Mouse (Mus musculus): ENCODE measurements around the gene Fto. TPM values are rescaled to one million over a fixed set of nuclear protein-coding genes. Genes with fewer than 3 reads are reported as not detected.
A peak's percentile ranks its signal among the peaks of the same experiment; 100 is the strongest.

Fto gene
- polyA plus RNA-seq, 1 experiment: 43.9 TPM

DNA sequence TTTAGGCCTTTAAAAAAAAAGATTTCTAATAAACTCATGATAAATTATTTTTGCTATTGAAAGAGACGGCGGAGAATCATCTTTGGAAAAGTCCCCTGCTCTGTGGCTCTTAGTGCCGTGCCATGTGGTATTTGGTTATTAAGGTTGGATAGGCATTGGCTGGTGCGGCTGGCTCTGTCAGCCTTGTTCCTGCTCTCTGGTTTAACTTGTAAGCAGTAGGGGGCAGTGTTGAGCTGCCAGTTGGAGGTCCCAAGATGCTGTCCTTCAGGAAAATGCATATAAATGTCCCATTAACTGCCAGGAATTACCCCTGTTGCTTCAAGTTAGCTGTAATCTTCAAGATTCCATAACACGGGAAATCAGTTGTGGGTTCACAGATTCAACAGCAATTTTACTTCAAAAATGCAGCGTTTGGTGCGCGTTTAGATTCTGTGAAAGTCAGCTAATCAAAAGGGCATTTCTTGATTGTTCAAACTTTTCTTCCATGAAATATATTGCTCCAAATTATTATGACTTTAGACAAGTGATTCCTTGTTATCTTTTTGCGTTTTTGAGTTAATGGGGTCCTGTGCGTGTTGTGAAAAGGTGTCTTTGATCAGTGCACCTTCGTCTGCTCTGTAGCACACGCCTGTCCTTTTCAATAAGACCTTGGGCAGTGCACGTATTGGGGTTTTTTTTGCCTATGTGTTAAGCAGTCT lies 174.9 kb downstream of the Fto start:
- WGBS: 66% methylated on average over 13 of the region's 13 CpGs
- H3K36me3 ChIP-seq (ENCODE audit: control insufficient read depth, insufficient read depth, low read length): no peaks in the 10 kb centered on the region
- no peaks in the 10 kb centered on the region for H3K4me1 ChIP-seq (ENCODE audit: control insufficient read depth, insufficient read depth, low read length)
- DNase-seq: peak; percentile 83
- no peaks in the 10 kb centered on the region for H3K27me3 ChIP-seq (replicated peaks; ENCODE audit: control insufficient read depth, insufficient read depth, low read length)
- H3K27ac ChIP-seq (ENCODE audit: insufficient read depth, low read depth, low read length): no peak overlapping the region
- H3K4me3 ChIP-seq (ENCODE audit: insufficient read depth, low read depth, low read length): no peak overlapping the region
- TF ChIP-seq POLR2A (IDR thresholded peaks at IDR 0.05; ENCODE audit: low read depth, low read length) (no peak), CTCF (conservative IDR thresholded peaks at IDR 0.05; ENCODE audit: insufficient read depth, insufficient read length, low read depth, low read length) (peak; percentile 86)

DNA sequence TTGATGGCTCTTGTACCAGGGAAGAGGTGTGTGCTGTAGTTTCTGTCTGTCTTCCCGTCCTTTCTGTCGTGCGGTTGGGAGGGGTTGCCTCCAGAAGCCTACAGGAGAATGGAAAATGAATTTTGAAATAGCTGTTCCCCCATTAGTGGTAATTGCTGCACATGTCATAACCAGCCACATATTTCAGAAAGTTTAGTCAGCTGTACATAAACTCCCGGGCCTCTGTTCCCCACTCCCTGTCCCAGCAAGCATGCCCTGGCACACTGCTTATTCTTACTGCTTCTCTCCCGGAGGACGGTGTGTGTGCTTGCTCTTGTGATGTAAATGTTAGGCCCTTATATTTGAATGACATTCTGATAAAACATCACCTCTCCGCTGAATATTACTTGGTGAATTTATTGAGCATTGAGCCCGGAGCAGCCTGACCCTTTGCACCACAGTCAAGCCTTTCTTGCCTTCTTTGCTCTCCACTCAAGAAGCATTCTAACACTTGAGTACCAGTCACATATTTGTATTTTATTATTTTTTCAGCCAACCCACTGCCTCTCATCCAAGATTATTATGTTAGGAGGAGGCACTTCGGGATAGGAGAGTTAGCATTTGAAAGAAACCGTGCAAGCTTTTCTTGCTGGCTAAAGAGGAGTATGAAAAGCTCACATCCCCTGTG lies 175.6 kb downstream of the Fto start:
- 82% methylated on average over 10 of the region's 10 CpGs for WGBS

DNA sequence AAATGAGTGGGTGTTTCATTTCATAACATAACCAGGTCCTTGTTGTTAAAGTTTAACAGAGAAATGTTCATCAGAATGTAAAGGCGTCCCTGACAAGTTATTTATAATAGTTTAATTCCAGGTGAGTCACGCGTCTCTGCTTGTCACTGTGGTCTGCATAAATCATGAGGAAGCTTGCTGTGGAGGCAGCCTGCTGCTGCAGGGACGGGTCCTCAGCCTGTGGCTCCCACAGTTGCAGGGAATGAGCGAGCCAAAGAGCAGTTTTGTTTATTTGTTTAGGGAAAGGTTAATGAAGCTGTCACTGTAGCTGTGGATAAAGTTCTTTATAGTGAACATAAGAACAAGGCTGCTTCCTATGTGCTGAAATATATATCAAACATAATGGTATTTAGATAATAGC lies 176.7 kb downstream of the Fto start:
- TF ChIP-seq CTCF (conservative IDR thresholded peaks at IDR 0.05; ENCODE audit: insufficient read depth, insufficient read length, low read depth, low read length) (no peak), POLR2A (IDR thresholded peaks at IDR 0.05; ENCODE audit: low read depth, low read length) (no peak)
- WGBS: 36% methylated on average over 5 of the region's 5 CpGs
- no peaks in the 10 kb centered on the region for H3K36me3 ChIP-seq (ENCODE audit: control insufficient read depth, insufficient read depth, low read length)

More for the DNA sequence above, 175.6 kb downstream of the Fto start:
- Histone ChIP-seq H3K4me1 (ENCODE audit: control insufficient read depth, insufficient read depth, low read length) (no peaks in the 10 kb centered on the region), H3K36me3 (ENCODE audit: control insufficient read depth, insufficient read depth, low read length) (no peaks in the 10 kb centered on the region), H3K27ac (ENCODE audit: insufficient read depth, low read depth, low read length) (no peak overlapping the region), H3K27me3 (replicated peaks; ENCODE audit: control insufficient read depth, insufficient read depth, low read length) (no peaks in the 10 kb centered on the region), H3K4me3 (ENCODE audit: insufficient read depth, low read depth, low read length) (no peak overlapping the region)
- no peak for DNase-seq
- no peak for TF ChIP-seq POLR2A (IDR thresholded peaks at IDR 0.05; ENCODE audit: low read depth, low read length)
- no peak for TF ChIP-seq CTCF (conservative IDR thresholded peaks at IDR 0.05; ENCODE audit: insufficient read depth, insufficient read length, low read depth, low read length)

DNA sequence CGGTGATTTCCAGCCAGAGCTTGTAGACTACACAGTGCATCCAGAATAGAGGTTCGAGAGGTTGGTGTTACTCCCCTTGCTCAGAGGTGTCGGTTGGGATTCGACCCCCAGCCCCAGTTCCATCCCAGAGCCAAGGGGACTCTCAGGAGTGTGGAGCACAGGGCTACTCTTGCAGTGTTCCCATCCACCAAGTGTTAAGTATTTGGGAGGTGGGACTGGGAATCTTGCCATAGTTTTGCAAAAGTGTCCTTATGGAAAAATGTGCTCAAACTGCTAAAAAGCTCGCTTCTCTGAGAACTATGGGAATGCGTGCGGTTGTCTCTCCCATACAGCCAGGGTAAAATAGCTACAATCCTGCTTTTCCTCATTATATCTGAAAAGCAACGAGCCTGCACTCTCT lies 180.0 kb downstream of the Fto start:
- Histone ChIP-seq H3K27ac (ENCODE audit: insufficient read depth, low read depth, low read length) (no peak overlapping the region), H3K4me3 (ENCODE audit: insufficient read depth, low read depth, low read length) (no peak overlapping the region), H3K4me1 (ENCODE audit: control insufficient read depth, insufficient read depth, low read length) (no peaks in the 10 kb centered on the region), H3K27me3 (replicated peaks; ENCODE audit: control insufficient read depth, insufficient read depth, low read length) (no peaks in the 10 kb centered on the region), H3K36me3 (ENCODE audit: control insufficient read depth, insufficient read depth, low read length) (no peaks in the 10 kb centered on the region)
- DNase-seq: no peak
- TF ChIP-seq CTCF (conservative IDR thresholded peaks at IDR 0.05; ENCODE audit: insufficient read depth, insufficient read length, low read depth, low read length): no peak
- no peak for TF ChIP-seq POLR2A (IDR thresholded peaks at IDR 0.05; ENCODE audit: low read depth, low read length)
- WGBS: 91% methylated on average over 8 of the region's 8 CpGs

More for the DNA sequence above, 176.7 kb downstream of the Fto start:
- Histone ChIP-seq H3K4me1 (ENCODE audit: control insufficient read depth, insufficient read depth, low read length) (no peaks in the 10 kb centered on the region), H3K27ac (ENCODE audit: insufficient read depth, low read depth, low read length) (no peak overlapping the region), H3K4me3 (ENCODE audit: insufficient read depth, low read depth, low read length) (no peak overlapping the region), H3K27me3 (replicated peaks; ENCODE audit: control insufficient read depth, insufficient read depth, low read length) (no peaks in the 10 kb centered on the region)
- no peak for DNase-seq

DNA sequence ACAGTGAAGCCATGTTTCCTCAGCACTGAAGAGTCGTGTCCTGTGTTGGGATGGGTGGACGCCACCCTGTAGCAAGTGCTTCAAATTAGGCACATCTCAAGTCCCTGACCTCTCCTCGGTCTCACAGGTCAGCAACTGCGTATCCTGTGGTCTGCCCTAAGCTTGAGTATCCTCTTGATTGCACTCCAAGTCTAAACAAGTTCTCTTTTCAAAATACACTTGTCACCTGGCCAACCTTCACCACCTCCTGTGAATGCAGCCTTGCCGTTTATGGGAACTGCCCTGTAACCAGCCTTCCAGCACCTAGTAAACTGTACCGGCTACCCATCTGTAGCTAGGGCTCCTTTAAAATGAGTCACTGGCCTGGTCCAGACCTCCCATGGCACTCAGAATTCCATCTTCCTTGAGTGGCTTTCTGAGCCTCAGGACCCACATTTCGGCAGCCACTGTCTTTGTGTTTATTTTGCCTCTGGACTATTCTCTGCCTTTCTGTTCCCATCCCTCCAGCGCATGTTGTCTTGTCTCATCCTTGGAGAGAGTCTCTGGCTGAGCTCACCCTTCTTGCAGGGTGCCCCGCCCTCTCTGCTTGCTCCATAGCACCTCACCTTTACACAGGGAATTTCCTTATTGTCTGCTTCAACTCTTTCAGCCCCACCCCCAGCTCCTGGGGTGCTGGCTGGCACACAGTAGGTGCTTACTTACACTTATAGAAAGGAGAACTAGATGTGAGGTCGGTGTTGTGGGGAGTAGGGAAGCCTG lies 181.4 kb downstream of the Fto start:
- H3K27me3 ChIP-seq (replicated peaks; ENCODE audit: control insufficient read depth, insufficient read depth, low read length): no peaks in the 10 kb centered on the region
- H3K4me1 ChIP-seq (ENCODE audit: control insufficient read depth, insufficient read depth, low read length): no peaks in the 10 kb centered on the region
- TF ChIP-seq POLR2A (IDR thresholded peaks at IDR 0.05; ENCODE audit: low read depth, low read length): no peak
- H3K4me3 ChIP-seq (ENCODE audit: insufficient read depth, low read depth, low read length): no peak overlapping the region
- no peak for DNase-seq
- 84% methylated on average over 10 of the region's 10 CpGs for WGBS
- no peaks in the 10 kb centered on the region for H3K36me3 ChIP-seq (ENCODE audit: control insufficient read depth, insufficient read depth, low read length)
- H3K27ac ChIP-seq (ENCODE audit: insufficient read depth, low read depth, low read length): no peak overlapping the region

DNA sequence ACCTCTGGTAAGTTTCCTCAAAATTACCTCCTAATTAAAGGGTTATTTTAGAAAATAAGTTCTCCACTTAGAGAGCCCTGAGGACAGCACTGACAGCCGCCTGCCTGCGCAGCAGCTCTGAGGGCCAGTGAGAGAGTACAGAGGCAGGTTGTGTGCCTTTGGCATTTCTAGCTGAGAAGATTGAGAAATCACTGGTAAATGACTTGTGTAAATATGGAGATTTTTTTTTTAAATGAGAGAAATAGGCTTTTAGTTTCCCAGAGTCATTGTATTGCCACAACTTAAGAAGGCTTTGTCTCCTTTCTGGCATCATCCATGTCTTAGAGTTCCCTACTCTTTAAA lies 181.9 kb downstream of the Fto start:
- Histone ChIP-seq H3K36me3 (ENCODE audit: control insufficient read depth, insufficient read depth, low read length) (no peaks in the 10 kb centered on the region), H3K4me1 (ENCODE audit: control insufficient read depth, insufficient read depth, low read length) (no peaks in the 10 kb centered on the region), H3K27ac (ENCODE audit: insufficient read depth, low read depth, low read length) (no peak overlapping the region), H3K27me3 (replicated peaks; ENCODE audit: control insufficient read depth, insufficient read depth, low read length) (no peaks in the 10 kb centered on the region), H3K4me3 (ENCODE audit: insufficient read depth, low read depth, low read length) (no peak overlapping the region)
- no peak for TF ChIP-seq CTCF (conservative IDR thresholded peaks at IDR 0.05; ENCODE audit: insufficient read depth, insufficient read length, low read depth, low read length)
- no peak for TF ChIP-seq POLR2A (IDR thresholded peaks at IDR 0.05; ENCODE audit: low read depth, low read length)
- WGBS: 93% methylated on average over 2 of the region's 2 CpGs
- DNase-seq: no peak

DNA sequence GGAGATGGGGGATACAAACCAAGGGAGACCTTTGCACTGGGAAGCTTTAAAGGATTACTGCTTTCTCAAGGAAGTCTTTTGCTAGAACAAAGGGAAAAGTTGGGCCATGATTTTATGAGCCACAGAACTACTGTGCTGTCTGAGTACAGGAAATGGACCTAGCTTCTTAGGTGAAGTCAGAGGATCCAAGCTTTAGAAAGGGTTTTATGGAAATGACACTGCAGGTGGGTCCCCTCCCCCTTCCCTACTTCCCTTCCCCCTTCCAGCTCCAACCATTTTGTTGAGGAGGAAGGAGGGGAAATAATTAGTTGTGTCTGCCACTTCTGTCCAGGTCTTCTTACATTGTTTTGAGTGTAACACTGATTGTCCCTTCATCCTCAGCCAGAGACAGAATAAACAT lies 182.7 kb downstream of the Fto start:
- no peaks in the 10 kb centered on the region for H3K27me3 ChIP-seq (replicated peaks; ENCODE audit: control insufficient read depth, insufficient read depth, low read length)
- DNase-seq: no peak
- no peak overlapping the region for H3K4me3 ChIP-seq (ENCODE audit: insufficient read depth, low read depth, low read length)
- no peaks in the 10 kb centered on the region for H3K4me1 ChIP-seq (ENCODE audit: control insufficient read depth, insufficient read depth, low read length)
- H3K27ac ChIP-seq (ENCODE audit: insufficient read depth, low read depth, low read length): no peak overlapping the region
- no peaks in the 10 kb centered on the region for H3K36me3 ChIP-seq (ENCODE audit: control insufficient read depth, insufficient read depth, low read length)
- TF ChIP-seq CTCF (conservative IDR thresholded peaks at IDR 0.05; ENCODE audit: insufficient read depth, insufficient read length, low read depth, low read length) (no peak), POLR2A (IDR thresholded peaks at IDR 0.05; ENCODE audit: low read depth, low read length) (no peak)
